Mouse (Mus musculus): ENCODE measurements at regions not wholly inside any gene's neighbourhood (a gene's known extent, or its start where the extent isn't known, plus 50 kb on each side); places are given as distances from the start of the nearest gene placed in this dataset.

GRCm38 (mm10) chr7:31208237-31209054 is 52.8 kb upstream of the Gramd1a start:
- intact Hi-C loops (cut with DNase I) = no loop called here
- DNase-seq (ENCODE audit: low spot score) = peak; percentile 49

GRCm38 (mm10) chr7:31207563-31208236 is 52.0 kb upstream of the Gramd1a start:
- intact Hi-C loops (cut with DNase I) = no loop called here
- DNase-seq (ENCODE audit: low spot score) = no peak

All from heart, postnatal 25 days (tissue).